Mouse (Mus musculus) embryonic fibroblast, embryonic 13.5 days (primary cell): ENCODE results near the gene Pgs1.

ENCODE experiments used
- CTCF ChIP-seq: IDR thresholded peaks from 2 replicates; pipeline ENCODE4 v1.5.1; 2011; ENCODE audit warnings: mild to moderate bottlenecking, control low read depth, low read length, moderate library complexity, borderline replicate concordance; ENCODE audit not compliant: insufficient read depth
- POLR2A ChIP-seq: IDR thresholded peaks from 2 replicates; pipeline ENCODE4 v1.6.1; 2011; ENCODE audit warnings: low read depth, mild to moderate bottlenecking, control low read depth, low read length, moderate library complexity

DNA sequence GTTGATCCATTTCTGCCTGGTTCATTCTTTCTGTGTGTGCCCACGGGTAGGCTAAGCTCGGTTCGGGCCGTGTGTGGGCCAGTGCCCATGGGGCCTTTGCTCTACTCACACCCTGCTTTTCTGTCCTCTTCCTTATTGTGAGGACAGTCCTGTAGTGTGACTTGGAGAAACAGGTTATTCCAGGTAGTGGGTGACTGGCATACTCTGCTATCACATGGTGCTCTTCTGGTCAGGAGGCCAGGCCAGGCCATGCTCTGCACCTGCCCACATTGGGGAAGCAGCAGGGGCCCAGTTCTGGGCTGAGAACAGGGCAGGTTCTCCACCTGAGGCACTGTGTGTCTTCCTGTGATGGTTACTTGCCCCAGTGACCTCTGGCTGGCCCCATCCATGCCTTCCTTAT, 12.3 kb downstream of the Pgs1 start:
- TF ChIP-seq CTCF = no peak
- no peak for TF ChIP-seq POLR2A
